Comparison of ENCODE assay signal across 26 mouse cellular contexts in genomic region chr15:84116466-84116865, GRCm38 (mm10). TPM values are rescaled to one million over a fixed set of nuclear protein-coding genes. Genes with fewer than 3 reads are reported as not detected.
"Had no signal": no experiment of that assay in that cellular context is flagged by ENCODE, and none has a peak within 500 bp of the region (broad histone marks: within the 10 kb centered on the region; RNA-seq: fewer than 3 reads in every experiment).

No protein-coding gene starts in this region.

- H3K36me3 ChIP-seq: heart, embryonic 10.5 days; heart, embryonic 12.5 days; hindbrain, embryonic 10.5 days; hindbrain, embryonic 12.5 days; intestine, embryonic 15.5 days; limb, embryonic 10.5 days; limb, embryonic 12.5 days; liver, embryonic 13.5 days had no signal

- H3K9me3 ChIP-seq: heart, embryonic 10.5 days; heart, embryonic 12.5 days; hindbrain, embryonic 12.5 days; intestine, embryonic 15.5 days; limb, embryonic 10.5 days; liver, embryonic 13.5 days had no signal

- H3K4me1 ChIP-seq: heart, embryonic 10.5 days; heart, embryonic 12.5 days; hindbrain, embryonic 10.5 days; hindbrain, embryonic 12.5 days; intestine, embryonic 15.5 days; limb, embryonic 10.5 days; limb, embryonic 12.5 days; liver, embryonic 13.5 days had no signal

- H3K9ac ChIP-seq: heart, embryonic 12.5 days; hindbrain, embryonic 12.5 days; hindbrain, embryonic 14.5 days; intestine, embryonic 15.5 days; limb, embryonic 12.5 days; liver, embryonic 13.5 days had no signal

- H3K4me3 ChIP-seq: gastrocnemius, adult 2 months; heart, embryonic 10.5 days; heart, embryonic 12.5 days; hindbrain, embryonic 10.5 days; hindbrain, embryonic 12.5 days; intestine, embryonic 15.5 days; layer of hippocampus, adult 2 months; left cerebral cortex, adult 2 months; limb, embryonic 10.5 days; limb, embryonic 12.5 days; liver, embryonic 13.5 days had no signal

- H3K4me2 ChIP-seq: heart, embryonic 12.5 days; hindbrain, embryonic 12.5 days; hindbrain, embryonic 14.5 days; intestine, embryonic 15.5 days; limb, embryonic 12.5 days; liver, embryonic 11.5 days; liver, embryonic 13.5 days had no signal

- ATAC-seq: inflammation-experienced regulatory T-cells, adult 6 months; intestine, embryonic 15.5 days; intestine, postnatal 0 days had no signal

- DNase-seq: gastrocnemius, adult 2 months; gastrocnemius, postnatal 10 days; gastrocnemius, postnatal 25 days; kidney, adult 18-20 months; kidney, adult 8-10 months; liver; liver, embryonic 13.5 days had no signal

- H3K27me3 ChIP-seq: hindbrain, embryonic 12.5 days; intestine, embryonic 15.5 days; liver, embryonic 13.5 days had no signal

- H3K27ac ChIP-seq: gastrocnemius, adult 2 months; heart, embryonic 10.5 days; hindbrain, embryonic 10.5 days; hindbrain, embryonic 12.5 days; hindbrain, embryonic 14.5 days; intestine, embryonic 15.5 days; layer of hippocampus, adult 2 months; left cerebral cortex, adult 2 months; limb, embryonic 10.5 days; limb, embryonic 12.5 days; liver, embryonic 13.5 days had no signal

RNA-seq across cellular contexts. Expression of gene Pnpla5, which starts 6.5 kb away (rescaled TPM):
- polyA plus RNA-seq: heart, embryonic 10.5 days; heart, embryonic 12.5 days; heart, embryonic 14.5 days; heart, embryonic 16.5 days; hindbrain, embryonic 10.5 days; hindbrain, embryonic 12.5 days; hindbrain, embryonic 14.5 days; hindbrain, embryonic 16.5 days; inflammation-experienced regulatory T-cells, adult 6 months; intestine, embryonic 15.5 days; intestine, postnatal 0 days; kidney, embryonic 14.5 days; kidney, embryonic 16.5 days; limb, embryonic 10.5 days; limb, embryonic 12.5 days; limb, embryonic 14.5 days; liver, embryonic 11.5 days; liver, embryonic 13.5 days had no signal

RNA-seq across cellular contexts. Expression of gene Efcab6, which starts 51.3 kb away (rescaled TPM):
- polyA plus RNA-seq: heart, embryonic 10.5 days; heart, embryonic 12.5 days; inflammation-experienced regulatory T-cells, adult 6 months; intestine, postnatal 0 days; kidney, embryonic 14.5 days; limb, embryonic 10.5 days; liver, embryonic 11.5 days; liver, embryonic 13.5 days had no signal
